Mouse (Mus musculus) megakaryocyte, embryonic 14.5 days (primary cell): ENCODE data around the gene Heg1. TPM values are rescaled to one million over a fixed set of nuclear protein-coding genes. Genes with fewer than 3 reads are reported as not detected.

Experiments
- H3K27me3 ChIP-seq: replicated peaks from 2 replicates; pipeline ENCODE3; 2012; ENCODE audit warnings: inconsistent platforms
- H3K36me3 ChIP-seq: replicated peaks from 2 replicates; pipeline ENCODE3; 2012; ENCODE audit warnings: low read length, inconsistent platforms, mixed read lengths
- H3K4me1 ChIP-seq: 2 replicates; pipeline ENCODE4 v1.6.1; 2012; ENCODE audit warnings: inconsistent platforms
- H3K4me3 ChIP-seq: replicated peaks from 2 replicates; pipeline ENCODE3; 2012; ENCODE audit warnings: moderate library complexity, mild to moderate bottlenecking, inconsistent platforms
- H3K9me3 ChIP-seq: 2 replicates; pipeline ENCODE4 v1.6.1; 2012; ENCODE audit warnings: inconsistent platforms
- FLI1 ChIP-seq: IDR thresholded peaks from 2 replicates; pipeline ENCODE4 v1.6.1; 2012; ENCODE audit warnings: low read length, inconsistent platforms, mixed read lengths
- GATA1 ChIP-seq: IDR thresholded peaks from 3 replicates; pipeline ENCODE4 v1.6.1; 2012; ENCODE audit warnings: mixed read lengths, low read length, inconsistent platforms, borderline replicate concordance
- polyA plus RNA-seq: library from polyadenylated mRNA; stranded (reverse); fragments of >175 nt; gene quantifications from 2 replicates; pipeline ENCODE4 v1.2.3, GENCODE M21; 2012; ENCODE audit warnings: low replicate concordance; ENCODE audit not compliant: insufficient read depth

The Heg1 gene
- polyA plus RNA-seq, 1 experiment: 0.86 TPM

DNA sequence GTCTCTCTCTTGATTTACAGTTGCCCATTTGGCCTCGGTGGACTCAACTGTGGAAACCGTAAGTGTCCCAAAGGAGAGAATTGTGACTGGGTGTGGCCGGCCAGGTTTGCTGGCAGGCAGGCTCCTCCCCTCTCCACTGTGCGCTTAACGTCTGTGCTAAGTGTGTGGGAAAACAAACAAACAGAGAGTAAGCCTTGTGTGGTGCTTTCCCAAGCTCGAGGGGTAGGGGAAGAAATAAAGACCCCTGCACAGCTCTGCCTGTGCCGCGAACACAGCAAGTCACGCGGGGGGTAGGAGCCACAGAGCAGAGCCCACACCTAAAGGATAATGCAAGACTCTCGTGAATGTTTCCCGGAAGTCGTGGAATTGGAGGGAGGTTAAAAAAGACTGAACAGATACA lies 67.0 kb downstream of the Heg1 start:
- H3K4me1 ChIP-seq: peaks cover 58% of the 10 kb centered on the region
- peaks cover 7% of the 10 kb centered on the region for H3K36me3 ChIP-seq
- H3K4me3 ChIP-seq: peak overlapping the region; percentile 92
- no peaks in the 10 kb centered on the region for H3K27me3 ChIP-seq
- TF ChIP-seq GATA1 (no peak), FLI1 (no peak)
- no peaks in the 10 kb centered on the region; the same call in 1 of the 2 replicates for H3K9me3 ChIP-seq

DNA sequence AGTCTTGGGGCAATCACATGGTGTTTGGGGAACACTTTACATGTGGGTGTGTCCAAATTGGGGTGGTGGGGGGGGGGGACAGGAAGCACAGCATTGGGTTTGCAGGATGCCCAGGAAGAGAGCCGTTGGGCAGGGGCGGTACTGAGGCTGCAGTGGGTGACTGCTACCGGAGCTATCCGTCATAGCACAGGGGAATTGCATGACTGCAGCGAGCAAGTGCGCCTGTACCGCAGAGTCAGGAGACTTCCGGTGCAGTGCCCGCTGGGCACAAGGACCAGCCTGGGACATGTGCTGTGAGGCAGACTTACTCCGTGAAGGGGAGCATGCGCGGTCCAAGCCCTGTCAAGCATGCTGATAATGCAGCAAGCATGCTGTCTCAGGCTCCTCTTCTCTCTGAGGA lies 67.4 kb downstream of the Heg1 start:
- Histone ChIP-seq H3K27me3 (no peaks in the 10 kb centered on the region), H3K9me3 (no peaks in the 10 kb centered on the region; the same call in 1 of the 2 replicates), H3K4me3 (peak overlapping the region; percentile 92), H3K4me1 (peaks cover 59% of the 10 kb centered on the region), H3K36me3 (peaks cover 4% of the 10 kb centered on the region)
- TF ChIP-seq FLI1: peak; percentile 78; the same call in 1 of the 2 replicates
- TF ChIP-seq GATA1: no peak

DNA sequence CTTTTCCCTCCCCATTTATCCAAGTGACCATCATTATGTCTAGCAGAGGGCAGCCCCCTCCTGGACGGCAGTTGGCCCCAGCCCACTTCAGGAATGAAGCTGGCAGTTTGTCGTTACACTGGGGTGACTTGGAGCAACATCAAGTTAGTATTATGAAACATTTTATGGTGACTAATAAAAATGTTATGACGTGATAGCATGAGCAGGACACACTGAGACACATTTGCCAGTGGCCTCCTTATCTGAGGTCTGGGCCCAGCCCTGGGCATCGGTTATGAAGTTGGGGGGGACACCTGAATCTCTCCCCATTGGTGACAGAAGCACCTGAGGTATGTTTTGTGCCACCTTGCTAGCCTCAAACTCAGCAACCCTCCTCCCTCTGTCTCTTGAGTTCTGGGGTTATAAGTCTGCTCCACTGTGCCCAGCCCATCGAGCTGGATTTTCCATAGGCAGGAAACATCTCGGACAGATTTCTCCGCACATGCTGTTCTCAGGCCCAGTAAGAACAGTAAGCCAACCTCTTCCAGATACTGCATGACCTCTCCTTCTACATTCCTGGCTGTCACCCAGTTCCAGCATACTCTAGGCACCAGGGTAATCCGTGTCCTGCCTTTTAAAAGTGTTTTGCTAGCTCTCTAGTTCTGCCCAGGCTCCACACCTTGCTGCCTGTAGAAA lies 68.9 kb downstream of the Heg1 start:
- TF ChIP-seq FLI1 (no peak), GATA1 (no peak)
- H3K4me3 ChIP-seq: no peak overlapping the region
- H3K4me1 ChIP-seq: peaks cover 61% of the 10 kb centered on the region
- no peaks in the 10 kb centered on the region; the same call in 1 of the 2 replicates for H3K9me3 ChIP-seq
- H3K27me3 ChIP-seq: no peaks in the 10 kb centered on the region
- H3K36me3 ChIP-seq: peaks cover 4% of the 10 kb centered on the region

DNA sequence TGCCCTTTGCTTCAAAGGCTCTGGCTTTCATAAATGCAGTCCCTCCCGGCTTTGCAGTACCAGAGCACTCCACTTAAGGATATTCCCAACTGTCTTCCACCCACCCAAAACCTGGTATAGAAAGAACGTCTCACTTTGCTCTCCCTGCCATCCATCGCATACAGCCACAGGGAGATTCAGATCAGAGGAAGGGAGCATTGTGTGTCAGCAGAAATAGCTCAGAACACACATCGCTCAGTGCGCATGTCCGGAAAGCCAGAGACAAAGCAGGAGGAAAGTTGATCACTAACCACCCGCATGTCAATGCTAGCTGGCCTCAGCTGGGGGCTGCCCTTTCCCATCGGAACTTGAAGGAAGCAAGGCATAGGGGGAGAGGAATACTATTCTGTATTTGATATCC lies 71.1 kb downstream of the Heg1 start:
- no peaks in the 10 kb centered on the region; the same call in 1 of the 2 replicates for H3K9me3 ChIP-seq
- peaks cover 4% of the 10 kb centered on the region for H3K36me3 ChIP-seq
- no peak for TF ChIP-seq FLI1
- TF ChIP-seq GATA1: no peak
- H3K4me1 ChIP-seq: peaks cover 52% of the 10 kb centered on the region
- H3K27me3 ChIP-seq: no peaks in the 10 kb centered on the region
- H3K4me3 ChIP-seq: peak overlapping the region; percentile 88

DNA sequence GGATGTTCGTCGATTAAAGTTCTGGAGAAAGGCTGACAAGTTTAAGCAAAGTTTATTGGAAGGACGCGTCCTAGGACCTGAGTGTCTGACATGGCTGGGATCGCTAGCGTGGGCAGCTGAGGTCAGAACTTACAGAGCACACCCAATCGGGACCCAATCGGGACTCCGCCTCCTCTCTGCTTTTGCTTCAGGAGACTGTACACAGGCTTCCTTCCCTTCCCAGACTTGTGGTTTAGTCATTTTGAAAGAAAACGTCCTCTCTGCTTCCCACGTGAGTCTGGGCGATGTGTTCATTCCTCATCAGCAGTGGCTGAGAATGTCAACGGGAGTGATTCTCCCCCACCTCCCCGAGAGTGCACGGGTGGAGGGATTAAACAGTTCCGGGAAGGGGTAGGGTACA lies 71.8 kb downstream of the Heg1 start:
- Histone ChIP-seq H3K4me1 (peaks cover 58% of the 10 kb centered on the region), H3K9me3 (no peaks in the 10 kb centered on the region; the same call in 1 of the 2 replicates), H3K4me3 (peak overlapping the region; percentile 88), H3K27me3 (no peaks in the 10 kb centered on the region), H3K36me3 (peaks cover 11% of the 10 kb centered on the region)
- TF ChIP-seq FLI1: no peak
- TF ChIP-seq GATA1: no peak

DNA sequence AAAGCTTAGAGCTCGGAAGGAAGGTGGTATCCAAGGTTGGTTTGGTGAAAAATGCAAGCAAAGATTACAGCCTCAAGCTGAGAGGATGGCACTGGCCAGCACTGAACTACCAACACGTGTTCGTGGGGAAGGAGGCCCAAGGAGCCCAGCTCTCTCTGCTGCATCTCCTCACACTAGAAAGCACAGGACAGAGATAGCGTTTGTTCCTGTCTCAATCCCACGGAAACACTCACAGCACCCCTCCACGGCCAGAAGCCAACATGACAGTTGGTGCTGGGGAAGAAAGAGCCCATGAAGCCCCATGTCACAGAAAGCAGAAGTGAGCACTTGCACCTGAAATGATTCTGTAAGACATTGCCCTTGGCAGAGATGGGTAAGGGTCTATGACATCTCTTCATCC lies 72.2 kb downstream of the Heg1 start:
- peak overlapping the region; percentile 88 for H3K4me3 ChIP-seq

DNA sequence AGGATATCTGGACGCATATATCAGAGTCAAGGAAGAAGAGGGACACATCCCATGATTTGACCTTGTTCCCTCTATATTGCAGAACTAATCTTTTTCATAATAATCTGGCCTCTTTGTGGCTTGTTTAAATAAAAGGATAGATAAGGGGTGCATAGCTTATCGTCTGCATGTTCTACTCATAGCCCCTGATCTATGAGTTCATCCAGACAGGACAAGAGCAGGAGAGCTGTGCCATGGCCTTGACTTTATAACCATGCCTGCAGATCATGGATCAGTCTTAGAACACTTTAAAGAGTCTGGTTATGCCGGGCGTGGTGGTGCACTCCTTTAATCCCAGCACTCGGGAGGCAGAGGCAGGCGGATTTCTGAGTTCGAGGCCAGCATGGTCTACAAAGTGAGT lies 75.0 kb downstream of the Heg1 start:
- TF ChIP-seq FLI1 (no peak), GATA1 (no peak)
- peaks cover 25% of the 10 kb centered on the region for H3K36me3 ChIP-seq

More for the DNA sequence above, 72.2 kb downstream of the Heg1 start:
- TF ChIP-seq GATA1: no peak
- TF ChIP-seq FLI1: no peak
- Histone ChIP-seq H3K27me3 (no peaks in the 10 kb centered on the region), H3K9me3 (no peaks in the 10 kb centered on the region; the same call in 1 of the 2 replicates), H3K4me1 (peaks cover 58% of the 10 kb centered on the region), H3K36me3 (peaks cover 12% of the 10 kb centered on the region)

DNA sequence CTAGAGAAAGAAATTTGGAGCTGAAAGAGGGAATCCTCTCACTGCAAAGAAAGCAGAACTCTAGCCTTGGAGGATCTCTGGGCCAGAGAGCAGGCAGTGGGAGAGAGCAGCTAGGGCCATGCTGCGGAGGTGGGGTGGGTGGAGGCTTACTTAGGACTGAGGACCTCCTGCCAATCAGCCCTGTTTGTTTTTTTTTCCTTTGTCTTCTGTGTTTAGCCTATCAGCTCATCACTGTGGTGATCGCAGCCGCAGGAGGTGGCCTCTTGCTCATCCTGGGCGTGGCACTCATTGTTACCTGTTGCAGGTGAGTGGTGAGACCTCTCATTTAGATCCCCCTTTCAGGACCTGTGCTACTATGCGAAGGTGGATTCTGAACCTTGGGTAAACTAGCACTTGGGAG lies 76.4 kb downstream of the Heg1 start:
- Histone ChIP-seq H3K36me3 (peaks cover 25% of the 10 kb centered on the region), H3K27me3 (no peaks in the 10 kb centered on the region), H3K4me3 (no peak overlapping the region), H3K9me3 (no peaks in the 10 kb centered on the region), H3K4me1 (peaks cover 64% of the 10 kb centered on the region)
- no peak for TF ChIP-seq FLI1
- no peak for TF ChIP-seq GATA1

More for the DNA sequence above, 75.0 kb downstream of the Heg1 start:
- H3K4me1 ChIP-seq: peaks cover 60% of the 10 kb centered on the region
- no peaks in the 10 kb centered on the region for H3K27me3 ChIP-seq
- H3K9me3 ChIP-seq: no peaks in the 10 kb centered on the region; the same call in 1 of the 2 replicates
- no peak overlapping the region for H3K4me3 ChIP-seq

DNA sequence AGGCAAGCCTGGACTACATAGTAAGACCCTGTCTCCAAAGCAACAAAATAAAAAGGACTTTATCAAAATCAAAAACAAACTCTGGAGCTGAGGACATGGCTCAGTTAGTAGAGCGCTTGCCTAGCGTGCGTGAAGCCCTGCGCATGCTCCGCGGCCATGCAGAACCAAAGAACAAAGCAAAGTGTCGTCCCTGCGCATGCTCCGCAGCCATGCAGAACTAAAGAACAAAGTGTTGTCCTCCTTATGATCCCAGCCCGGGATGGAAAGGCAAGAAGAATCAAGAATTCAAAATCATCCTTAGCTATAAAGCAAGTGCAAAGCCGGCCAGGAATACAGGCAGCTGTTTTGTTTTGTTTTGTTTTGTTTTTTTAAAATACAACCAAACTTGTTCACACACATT lies 76.8 kb downstream of the Heg1 start:
- no peaks in the 10 kb centered on the region for H3K27me3 ChIP-seq
- H3K9me3 ChIP-seq: no peaks in the 10 kb centered on the region
- no peak overlapping the region for H3K4me3 ChIP-seq
- H3K4me1 ChIP-seq: peaks cover 59% of the 10 kb centered on the region
- TF ChIP-seq FLI1: no peak
- no peak for TF ChIP-seq GATA1
- peaks cover 25% of the 10 kb centered on the region for H3K36me3 ChIP-seq

DNA sequence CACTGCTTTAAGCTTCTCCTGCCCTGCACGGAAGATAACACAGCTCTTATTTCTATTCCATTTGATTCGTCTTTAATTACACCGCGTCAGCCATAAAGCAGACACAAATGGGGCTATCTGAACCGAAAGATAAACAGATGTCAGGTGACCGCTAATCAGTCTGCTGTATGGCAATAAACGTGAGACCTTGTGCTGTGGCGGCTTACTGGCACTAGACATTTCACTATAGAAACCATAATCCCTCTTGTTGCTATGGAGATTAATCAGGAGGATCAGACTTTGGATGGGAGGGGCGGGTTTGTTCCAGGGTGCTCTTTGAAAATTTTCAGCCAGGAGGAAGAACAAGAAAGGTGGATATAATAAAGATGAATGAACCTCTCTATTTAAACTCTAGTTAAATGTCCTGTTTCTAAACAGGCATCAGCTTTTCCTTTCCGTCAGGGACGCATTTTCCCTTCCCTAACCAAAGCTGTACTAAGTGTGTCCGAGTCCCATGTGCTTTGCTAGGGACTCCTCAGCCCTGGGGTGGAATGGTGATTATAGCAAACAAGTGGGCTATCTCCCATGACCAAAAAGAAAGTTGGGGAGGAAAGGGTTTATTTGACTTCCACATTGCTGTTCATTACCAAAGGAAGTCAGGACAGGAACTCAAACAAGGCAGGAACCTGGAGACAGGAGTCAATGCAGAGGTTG lies 80.5 kb downstream of the Heg1 start:
- Histone ChIP-seq H3K36me3 (peaks cover 54% of the 10 kb centered on the region), H3K4me1 (peaks cover 59% of the 10 kb centered on the region), H3K27me3 (no peaks in the 10 kb centered on the region), H3K9me3 (no peaks in the 10 kb centered on the region), H3K4me3 (no peak overlapping the region)
- TF ChIP-seq FLI1: no peak
- TF ChIP-seq GATA1: no peak
